Mouse (Mus musculus): ENCODE results near the gene Etl4.

- TF ChIP-seq CTCF (IDR thresholded peaks at IDR 0.05; ENCODE audit: insufficient read depth, low read length) (no peak), POLR2A (IDR thresholded peaks at IDR 0.05; ENCODE audit: borderline replicate concordance, extremely low read depth, low read depth, low read length) (no peak)
Observed at GRCm38 (mm10) chr2:20542286-20542685, 632.7 kb downstream of the Etl4 start.

Measured in lung, adult 2 months (tissue).